ENCODE assay signal across 1 mouse cellular context in genomic region chr1:74861783-74862182, GRCm38 (mm10).
TF ChIP-seq lines count a peak whose summit lies in the region.

No protein-coding gene starts in this region.

TF ChIP-seq in CH12.LX, 34 proteins besides CTCF, POLR2A, EP300 and RAD21 (continued from another document):
- TF ChIP-seq CHD2 (IDR thresholded peaks at IDR 0.05; ENCODE audit: low read length): no peak
